Mouse (Mus musculus): Measurements from ENCODE around the gene Tuba1c. TPM values are rescaled to one million over a fixed set of nuclear protein-coding genes. Genes with fewer than 3 reads are reported as not detected.
"Not testable (repeated sequence)": the region's sequence is repeated elsewhere in the genome, so short reads cannot be mapped to it uniquely, and the experiment has no call there.

Gene Tuba1c
- polyA plus RNA-seq, 1 experiment from 2014 or later, result 28.2 TPM

DNA sequence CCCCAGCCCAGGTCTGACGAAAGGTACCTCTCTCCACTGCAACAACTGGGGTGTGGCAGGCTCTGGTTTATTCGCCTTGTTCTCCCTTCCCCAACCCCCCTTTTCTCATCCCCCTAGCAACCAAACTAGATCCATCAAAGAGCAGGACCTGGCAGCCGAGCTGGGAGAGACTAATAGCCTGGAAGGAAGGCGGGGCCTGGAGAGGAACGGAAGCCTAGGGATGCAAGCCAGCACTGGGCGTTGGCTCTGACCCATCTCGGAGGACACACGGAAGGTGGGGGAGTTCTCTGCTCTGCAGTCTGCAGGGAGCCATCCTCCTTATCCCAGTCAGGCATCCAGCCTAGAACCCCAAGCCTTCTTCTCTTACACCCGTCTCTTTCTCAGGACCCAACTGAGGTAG, 23.7 kb downstream of the Tuba1c start:
- 10% methylated on average over 9 of the region's 9 CpGs for WGBS
- peaks cover 72% of the 10 kb centered on the region for H3K27me3 ChIP-seq
- no peak for ATAC-seq (ENCODE audit: low FRiP score)

DNA sequence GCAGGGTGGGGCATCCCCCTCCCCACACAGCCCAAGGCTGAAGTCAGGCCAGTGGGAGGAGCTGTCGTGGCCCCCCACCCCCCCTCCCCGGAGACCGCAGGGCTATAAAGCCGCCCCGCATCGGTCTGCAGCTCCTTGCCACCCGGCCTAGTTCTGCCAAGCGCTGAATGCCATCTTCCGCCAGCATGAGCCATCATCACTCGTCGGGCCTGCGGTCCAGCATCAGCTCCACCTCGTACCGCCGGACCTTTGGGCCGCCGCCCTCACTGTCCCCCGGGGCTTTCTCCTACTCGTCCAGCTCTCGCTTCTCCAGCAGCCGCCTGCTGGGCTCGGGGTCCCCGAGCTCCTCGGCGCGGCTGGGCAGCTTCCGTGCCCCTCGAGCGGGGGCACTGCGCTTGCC, 25.3 kb downstream of the Tuba1c start, which contains the start of gene Prph:
TSS of gene Prph (plus strand) at position 135 of the 400 bp plus-strand sequence.
- Histone ChIP-seq H3K36me3 (no peaks in the 10 kb centered on the region), H3K9ac (peak within 1 kb of the TSS; percentile 63), H3K9me3 (no peaks in the 10 kb centered on the region), H3K4me3 (peak within 1 kb of the TSS; percentile 42), H3K27me3 (peaks cover 88% of the 10 kb centered on the region), H3K4me2 (peak within 1 kb of the TSS; percentile 63), H3K27ac (peak within 1 kb of the TSS; percentile 52; the same call in 1 of the 2 replicates), H3K4me1 (replicated peaks) (peaks cover 45% of the 10 kb centered on the region)
- WGBS, result under 1% methylated on average over 29 of the region's 30 CpGs
- peak; percentile 53; the same call in 1 of the 2 replicates for ATAC-seq (ENCODE audit: low FRiP score)

More for the DNA sequence above, 23.7 kb downstream of the Tuba1c start:
- Histone ChIP-seq H3K4me3 (no peak overlapping the region), H3K4me1 (replicated peaks) (peaks cover 45% of the 10 kb centered on the region), H3K36me3 (no peaks in the 10 kb centered on the region), H3K9me3 (no peaks in the 10 kb centered on the region), H3K27ac (peak overlapping the region; percentile 52), H3K4me2 (peak overlapping the region; percentile 15), H3K9ac (0 out of 2 replicates have a peak overlapping the region, but pooled peaks have one; percentile 5)

- Histone ChIP-seq H3K4me1 (replicated peaks) (peaks cover 45% of the 10 kb centered on the region), H3K9me3 (no peaks in the 10 kb centered on the region), H3K4me3 (peak overlapping the region; percentile 42), H3K9ac (peak overlapping the region; percentile 63), H3K4me2 (peak overlapping the region; percentile 63), H3K27me3 (peaks cover 89% of the 10 kb centered on the region), H3K27ac (no peak overlapping the region), H3K36me3 (no peaks in the 10 kb centered on the region)
- WGBS, result under 1% methylated on average over 29 of the region's 37 CpGs
- no peak for ATAC-seq (ENCODE audit: low FRiP score)
Measured at GRCm38 (mm10) chr15:99055511-99055961, 25.8 kb downstream of the Tuba1c start.

- H3K36me3 ChIP-seq, result no peaks in the 10 kb centered on the region
- peak overlapping the region; percentile 63; the same call in 1 of the 2 replicates for H3K4me2 ChIP-seq
- ATAC-seq (ENCODE audit: low FRiP score), result no peak
- peaks cover 93% of the 10 kb centered on the region for H3K27me3 ChIP-seq
- H3K9ac ChIP-seq, result peak overlapping the region; percentile 63; the same call in 1 of the 2 replicates
- no peak overlapping the region for H3K27ac ChIP-seq
- H3K4me3 ChIP-seq, result peak overlapping the region; percentile 42
- WGBS, result 4% methylated on average over 14 of the region's 14 CpGs
- no peaks in the 10 kb centered on the region for H3K9me3 ChIP-seq
- peaks cover 45% of the 10 kb centered on the region for H3K4me1 ChIP-seq (replicated peaks)
Measured at GRCm38 (mm10) chr15:99056332-99056731, 26.6 kb downstream of the Tuba1c start.

GRCm38 (mm10) chr15:99065557-99066165, 36.0 kb downstream of the Tuba1c start:
- H3K4me1 ChIP-seq (replicated peaks), result no peaks in the 10 kb centered on the region
- H3K9me3 ChIP-seq, result no peaks in the 10 kb centered on the region
- H3K4me3 ChIP-seq, result no peak overlapping the region
- no peak overlapping the region for H3K9ac ChIP-seq
- no peaks in the 10 kb centered on the region for H3K36me3 ChIP-seq
- 85% methylated on average over 12 of the region's 12 CpGs for WGBS
- peaks cover 37% of the 10 kb centered on the region for H3K27me3 ChIP-seq
- H3K27ac ChIP-seq, result no peak overlapping the region
- ATAC-seq (ENCODE audit: low FRiP score), result no peak
- H3K4me2 ChIP-seq, result no peak overlapping the region

DNA sequence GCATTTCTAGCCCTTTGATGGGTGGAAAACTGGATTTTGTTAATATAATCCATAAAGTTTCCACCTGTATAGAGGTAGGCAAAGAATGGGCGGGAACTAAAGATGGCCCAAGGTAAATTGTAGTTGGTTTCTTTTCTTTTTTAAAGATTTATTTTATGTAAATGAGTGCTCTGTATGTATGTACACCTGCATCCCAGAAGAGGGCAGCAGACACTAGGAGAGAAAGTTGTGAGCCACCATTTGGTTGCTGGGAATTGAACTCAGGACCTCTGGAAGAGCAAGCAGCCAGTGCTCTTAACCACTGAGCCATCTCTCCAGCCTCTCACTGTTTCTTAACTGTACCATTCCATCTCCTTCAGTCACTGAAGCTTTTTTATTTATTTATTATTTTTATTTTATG, 42.3 kb downstream of the Tuba1c start:
- H3K4me2 ChIP-seq, result no peak overlapping the region
- WGBS, result 94% methylated on average over 1 of the region's 1 CpGs
- H3K27ac ChIP-seq, result no peak overlapping the region
- no peak for ATAC-seq (ENCODE audit: low FRiP score)
- H3K27me3 ChIP-seq, result peaks cover 13% of the 10 kb centered on the region
- no peak overlapping the region for H3K9ac ChIP-seq
- no peaks in the 10 kb centered on the region for H3K36me3 ChIP-seq
- H3K4me3 ChIP-seq, result no peak overlapping the region
- no peaks in the 10 kb centered on the region for H3K9me3 ChIP-seq
- H3K4me1 ChIP-seq (replicated peaks), result peaks cover 17% of the 10 kb centered on the region

DNA sequence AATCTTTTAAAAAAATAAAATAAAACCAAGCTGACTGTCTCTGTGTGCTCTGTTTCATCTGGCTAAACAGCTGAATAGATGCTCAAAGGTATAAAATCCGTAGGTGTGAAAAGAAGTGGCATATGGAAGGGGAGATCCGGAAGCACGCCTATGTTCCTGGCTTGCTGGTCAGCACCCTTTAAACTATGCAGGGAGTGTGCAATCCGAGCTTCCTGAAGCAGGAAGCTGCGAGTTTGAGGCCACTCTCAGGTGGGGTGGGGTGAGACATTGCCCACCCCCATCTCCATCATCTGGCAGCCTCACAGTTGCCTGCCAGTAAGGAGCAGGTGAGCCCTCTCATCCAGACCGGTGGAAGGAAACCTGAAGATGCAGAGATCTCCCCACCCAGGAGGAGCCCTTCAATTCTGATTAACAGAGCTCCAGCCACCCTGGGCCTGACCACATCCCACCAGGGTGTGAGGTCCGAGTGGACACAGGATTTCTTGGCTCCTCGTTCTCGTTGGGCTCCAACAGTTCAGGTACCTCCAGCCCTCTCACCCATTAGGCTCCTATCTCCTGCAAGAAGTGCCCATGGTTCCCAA, 44.4 kb downstream of the Tuba1c start, which contains the start of gene Troap:
TSS of gene Troap (plus strand) at position 557 of the 581 bp plus-strand sequence.
- peak; percentile 73 for ATAC-seq (ENCODE audit: low FRiP score)

GRCm38 (mm10) chr15:99074600-99075333, 45.1 kb downstream of the Tuba1c start:
- peak overlapping the region; percentile 90 for H3K4me2 ChIP-seq
- H3K9me3 ChIP-seq, result no peaks in the 10 kb centered on the region
- H3K27ac ChIP-seq, result peak overlapping the region; percentile 98
- no peaks in the 10 kb centered on the region for H3K36me3 ChIP-seq
- H3K4me1 ChIP-seq (replicated peaks), result peaks cover 17% of the 10 kb centered on the region
- H3K4me3 ChIP-seq, result peak overlapping the region; percentile 53
- H3K27me3 ChIP-seq, result no peaks in the 10 kb centered on the region
- peak; percentile 99 for ATAC-seq (ENCODE audit: low FRiP score)
- under 1% methylated on average over 44 of the region's 44 CpGs for WGBS
- peak overlapping the region; percentile 86 for H3K9ac ChIP-seq

More for the DNA sequence above, 44.4 kb downstream of the Tuba1c start, which contains the start of gene Troap:
- Histone ChIP-seq H3K27ac (peak within 1 kb of the TSS; percentile 98), H3K4me1 (replicated peaks) (peaks cover 17% of the 10 kb centered on the region), H3K36me3 (no peaks in the 10 kb centered on the region), H3K9ac (peak within 1 kb of the TSS; percentile 86), H3K4me2 (peak within 1 kb of the TSS; percentile 90), H3K4me3 (peak within 1 kb of the TSS; percentile 53), H3K27me3 (peaks cover 6% of the 10 kb centered on the region), H3K9me3 (no peaks in the 10 kb centered on the region)
- WGBS, result 24% methylated on average over 9 of the region's 9 CpGs

GRCm38 (mm10) chr15:99076011-99076410, 46.3 kb downstream of the Tuba1c start:
- not testable (repeated sequence) for H3K27ac ChIP-seq; H3K9me3 ChIP-seq; ATAC-seq (ENCODE audit: low FRiP score); H3K27me3 ChIP-seq; H3K36me3 ChIP-seq
- peak overlapping the region; percentile 90 for H3K4me2 ChIP-seq
- H3K4me1 ChIP-seq (replicated peaks), result peaks cover 17% of the 10 kb centered on the region
- H3K4me3 ChIP-seq, result peak overlapping the region; percentile 53; the same call in 1 of the 2 replicates
- 99% methylated on average over 3 of the region's 3 CpGs for WGBS
- H3K9ac ChIP-seq, result peak overlapping the region; percentile 24; the same call in 1 of the 2 replicates

GRCm38 (mm10) chr15:99078181-99078910, 48.7 kb downstream of the Tuba1c start:
- H3K9ac ChIP-seq, result 0 out of 2 replicates have a peak overlapping the region, but pooled peaks have one; percentile 13
- peaks cover 17% of the 10 kb centered on the region for H3K4me1 ChIP-seq (replicated peaks)
- no peaks in the 10 kb centered on the region for H3K9me3 ChIP-seq
- 81% methylated on average over 14 of the region's 15 CpGs for WGBS
- H3K36me3 ChIP-seq, result no peaks in the 10 kb centered on the region; the same call in 1 of the 2 replicates
- H3K27ac ChIP-seq, result no peak overlapping the region
- H3K27me3 ChIP-seq, result peaks cover 3% of the 10 kb centered on the region; the same call in 1 of the 2 replicates
- no peak overlapping the region for H3K4me2 ChIP-seq
- ATAC-seq (ENCODE audit: low FRiP score), result no peak
- H3K4me3 ChIP-seq, result no peak overlapping the region

DNA sequence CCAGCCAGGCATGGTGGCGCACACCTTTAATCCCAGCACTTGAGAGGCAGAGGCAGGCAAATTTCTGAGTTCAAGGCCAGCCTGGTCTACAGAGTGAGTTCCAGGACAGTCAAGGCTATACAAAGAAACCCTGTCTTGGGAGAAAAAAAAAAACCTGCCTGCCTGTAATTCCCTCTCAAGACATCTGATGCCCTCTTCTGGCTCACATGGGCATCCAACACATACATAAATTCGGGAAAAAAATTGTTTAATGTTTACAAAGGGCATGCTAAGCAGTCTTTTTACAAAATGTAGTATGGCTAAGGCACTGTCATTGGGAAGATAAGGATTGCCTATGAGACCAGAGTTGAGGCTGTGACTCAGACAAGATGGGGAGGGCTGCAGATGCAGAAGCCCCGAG, 50.1 kb downstream of the Tuba1c start:
- H3K9ac ChIP-seq, result no peak overlapping the region
- no peak overlapping the region for H3K4me2 ChIP-seq
- no peak overlapping the region for H3K27ac ChIP-seq
- H3K36me3 ChIP-seq, result no peaks in the 10 kb centered on the region; the same call in 1 of the 2 replicates
- H3K4me1 ChIP-seq (replicated peaks), result peaks cover 14% of the 10 kb centered on the region
- WGBS, result 87% methylated on average over 3 of the region's 3 CpGs
- no peak overlapping the region for H3K4me3 ChIP-seq
- H3K27me3 ChIP-seq, result peaks cover 18% of the 10 kb centered on the region
- no peaks in the 10 kb centered on the region for H3K9me3 ChIP-seq
- no peak for ATAC-seq (ENCODE audit: low FRiP score)
